In the genomic region with DNA sequence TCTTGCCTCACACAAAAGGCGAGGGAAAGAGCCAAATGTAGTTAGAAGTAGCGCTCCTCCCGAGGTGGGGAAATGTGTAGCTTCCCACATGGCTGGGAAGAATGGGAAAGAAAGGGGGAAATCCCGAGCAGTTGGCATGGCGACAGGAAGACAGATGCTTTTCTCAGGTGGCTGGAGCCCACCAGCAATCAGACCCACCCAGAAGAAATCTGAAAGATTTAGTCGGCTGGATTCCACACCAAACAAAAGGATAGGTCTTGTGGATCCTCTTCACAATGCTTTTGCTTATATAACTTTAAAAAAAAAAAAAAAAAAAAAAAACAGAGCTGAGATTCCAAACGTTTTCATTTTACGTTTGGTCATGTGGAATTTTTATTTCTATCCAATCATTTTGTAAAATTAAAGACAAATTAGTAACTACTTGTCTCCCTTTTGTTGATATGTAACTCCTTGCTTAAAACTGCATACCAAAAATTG, we compare ENCODE assay signal across 8 mouse cellular contexts. TPM values are rescaled to one million over a fixed set of nuclear protein-coding genes. Genes with fewer than 3 reads are reported as not detected.
DNase-seq lines count a peak whose midpoint lies in the region; ATAC-seq and TF ChIP-seq lines count a peak whose summit lies in the region.

No protein-coding gene starts in this region.

- H3K4me3 ChIP-seq in gastrocnemius, adult 2 months: peak overlapping the region; percentile 56
- H3K4me3 ChIP-seq in thymus, adult 2 months (ENCODE audit: control insufficient read depth, insufficient read depth, low read length): no peak overlapping the region
- peak overlapping the region; percentile 21 for H3K4me3 ChIP-seq in limb, embryonic 14.5 days (replicated peaks; ENCODE audit: low read length)

- no peak for DNase-seq in gastrocnemius, adult 2 months
- no peak for DNase-seq in gastrocnemius, postnatal 10 days
- DNase-seq in thymus, adult 2 months: no peak
- DNase-seq in thymus, postnatal 10 days (ENCODE audit: low spot score in 2 of 2): no peak
- DNase-seq in limb, embryonic 14.5 days (ENCODE audit: low spot score): peak; percentile 41
- no peak for DNase-seq in adipocyte (ENCODE audit: low spot score)
- DNase-seq in urinary bladder, postnatal 36 days (ENCODE audit: low spot score in 2 of 2): no peak
- no peak for DNase-seq in cerebellum, adult 11 months

- H3K27me3 ChIP-seq in thymus, adult 2 months (ENCODE audit: control insufficient read depth, insufficient read depth, low read length): no peaks in the 10 kb centered on the region
- H3K27me3 ChIP-seq in limb, embryonic 14.5 days (ENCODE audit: control insufficient read depth, insufficient read depth, low read length): no peaks in the 10 kb centered on the region

- H3K4me1 ChIP-seq in thymus, adult 2 months (replicated peaks; ENCODE audit: control insufficient read depth, insufficient read depth, low read length): peaks cover 23% of the 10 kb centered on the region
- peaks cover 28% of the 10 kb centered on the region for H3K4me1 ChIP-seq in limb, embryonic 14.5 days (ENCODE audit: control insufficient read depth, insufficient read depth, low read length)

- peak overlapping the region; percentile 54; the same call in 1 of the 2 replicates for H3K27ac ChIP-seq in gastrocnemius, adult 2 months
- peak overlapping the region; percentile 95 for H3K27ac ChIP-seq in thymus, adult 2 months (ENCODE audit: control insufficient read depth, insufficient read depth, low read length)
- peak overlapping the region; percentile 94 for H3K27ac ChIP-seq in limb, embryonic 14.5 days (replicated peaks; ENCODE audit: low read depth, low read length)

- no peaks in the 10 kb centered on the region for H3K9me3 ChIP-seq in limb, embryonic 14.5 days (ENCODE audit: control insufficient read depth, low read length)

- no peak for TF ChIP-seq CTCF in gastrocnemius, adult 2 months (IDR thresholded peaks at IDR 0.05)
- TF ChIP-seq CTCF in thymus, adult 2 months (IDR thresholded peaks at IDR 0.05; ENCODE audit: borderline replicate concordance, control insufficient read depth, extremely low read depth, insufficient read depth, low read length, poor library complexity): no peak

- H3K36me3 ChIP-seq in thymus, adult 2 months (ENCODE audit: control insufficient read depth, insufficient read depth, low read length): no peaks in the 10 kb centered on the region
- no peaks in the 10 kb centered on the region for H3K36me3 ChIP-seq in limb, embryonic 14.5 days (ENCODE audit: control insufficient read depth, insufficient read depth, low read length)

- intact Hi-C loops in gastrocnemius, adult 2 months (cut with DNase I): no loop called here

- WGBS in thymus, adult 2 months: 47% methylated on average over 8 of the region's 8 CpGs
- WGBS in limb, embryonic 14.5 days: 6% methylated on average over 8 of the region's 8 CpGs

- peak; percentile 19; the same call in 1 of the 2 replicates for ATAC-seq in limb, embryonic 14.5 days (ENCODE audit: low FRiP score, low read depth)

- peak overlapping the region; percentile 47; the same call in 1 of the 2 replicates for H3K9ac ChIP-seq in limb, embryonic 14.5 days (ENCODE audit: low read depth, low read length, severe bottlenecking)

- peak overlapping the region; percentile 52 for H3K4me2 ChIP-seq in limb, embryonic 14.5 days (replicated peaks; ENCODE audit: low read depth, low read length, severe bottlenecking)

- TF ChIP-seq POLR2A in thymus, adult 2 months (IDR thresholded peaks at IDR 0.05; ENCODE audit: control insufficient read depth, extremely low read depth, insufficient read depth, low read length, poor library complexity): no peak
- TF ChIP-seq POLR2A in limb, embryonic 14.5 days (IDR thresholded peaks at IDR 0.05; ENCODE audit: borderline replicate concordance, extremely low read depth, insufficient read depth, insufficient read length): no peak

RNA-seq across cellular contexts. Expression of a gene that starts 10.0 kb away (rescaled TPM):
- 1 to 10 TPM; 3.1 to 4.0 TPM for total RNA-seq in gastrocnemius, adult 2 months (2021)
- 10 to 100 TPM; 18.2 to 18.4 TPM for total RNA-seq in gastrocnemius, postnatal 10 days (2021)
- polyA plus RNA-seq in thymus, adult 2 months (2012; rRNA removed): 12.3 and 14.0 TPM in 2 replicates
- 39.0 and 40.5 TPM in 2 replicates for polyA plus RNA-seq in limb, embryonic 14.5 days (2012; rRNA removed)
- polyA plus RNA-seq in limb, embryonic 14.5 days (2014; fragmentation: Nextera tagmentation; extraction: Ambion mirVana): 52.3 and 67.7 TPM in 2 replicates
